Mouse (Mus musculus): ENCODE data around the gene Lrrc8c. TPM values are rescaled to one million over a fixed set of nuclear protein-coding genes. Genes with fewer than 3 reads are reported as not detected.

Lrrc8c gene
- polyA plus RNA-seq, 1 experiment from 2014 or later, result 9.5 TPM

- 55% methylated on average over 7 of the region's 7 CpGs for WGBS
- no peak overlapping the region for H3K9ac ChIP-seq
- no peak for ATAC-seq
- peaks cover 30% of the 10 kb centered on the region for H3K27me3 ChIP-seq
- no peaks in the 10 kb centered on the region for H3K9me3 ChIP-seq (replicated peaks)
- H3K36me3 ChIP-seq (ENCODE audit: poor library complexity, severe bottlenecking), result no peaks in the 10 kb centered on the region
- 0 out of 2 replicates have a peak overlapping the region, but pooled peaks have one; percentile 4 for H3K4me2 ChIP-seq
- H3K4me1 ChIP-seq, result peaks cover 59% of the 10 kb centered on the region
- H3K27ac ChIP-seq, result peak overlapping the region; percentile 7; the same call in 1 of the 2 replicates
- H3K4me3 ChIP-seq, result no peak overlapping the region
These were observed 25.8 kb upstream of the Lrrc8c start for GRCm38 (mm10) chr5:105493377-105493776.

- Histone ChIP-seq H3K27me3 (peaks cover 30% of the 10 kb centered on the region), H3K9me3 (replicated peaks) (no peaks in the 10 kb centered on the region), H3K27ac (no peak overlapping the region), H3K36me3 (ENCODE audit: poor library complexity, severe bottlenecking) (no peaks in the 10 kb centered on the region), H3K4me2 (peak overlapping the region; percentile 53), H3K4me1 (peaks cover 66% of the 10 kb centered on the region), H3K4me3 (no peak overlapping the region), H3K9ac (no peak overlapping the region)
- no peak for ATAC-seq
- WGBS, result 27% methylated on average over 10 of the region's 10 CpGs
These were observed 24.8 kb upstream of the Lrrc8c start for GRCm38 (mm10) chr5:105494246-105494917.

- no peaks in the 10 kb centered on the region for H3K9me3 ChIP-seq (replicated peaks)
- H3K4me3 ChIP-seq, result peak overlapping the region; percentile 20; the same call in 1 of the 2 replicates
- no peak overlapping the region for H3K27ac ChIP-seq
- no peak overlapping the region for H3K9ac ChIP-seq
- peaks cover 74% of the 10 kb centered on the region for H3K4me1 ChIP-seq
- ATAC-seq, result peak; percentile 71
- peaks cover 28% of the 10 kb centered on the region for H3K27me3 ChIP-seq
- WGBS, result 5% methylated on average over 22 of the region's 24 CpGs
- peak overlapping the region; percentile 53 for H3K4me2 ChIP-seq
- H3K36me3 ChIP-seq (ENCODE audit: poor library complexity, severe bottlenecking), result no peaks in the 10 kb centered on the region
These were observed 24.0 kb upstream of the Lrrc8c start for GRCm38 (mm10) chr5:105494918-105495901.

GRCm38 (mm10) chr5:105496133-105496532 is 23.1 kb upstream of the Lrrc8c start:
- H3K9ac ChIP-seq, result no peak overlapping the region
- no peak overlapping the region for H3K27ac ChIP-seq
- H3K4me3 ChIP-seq, result no peak overlapping the region
- no peaks in the 10 kb centered on the region for H3K36me3 ChIP-seq (ENCODE audit: poor library complexity, severe bottlenecking)
- 76% methylated on average over 4 of the region's 4 CpGs for WGBS
- H3K4me1 ChIP-seq, result peaks cover 82% of the 10 kb centered on the region
- no peak overlapping the region for H3K4me2 ChIP-seq
- H3K27me3 ChIP-seq, result peaks cover 19% of the 10 kb centered on the region
- no peak for ATAC-seq
- H3K9me3 ChIP-seq (replicated peaks), result no peaks in the 10 kb centered on the region

GRCm38 (mm10) chr5:105496586-105496985 is 22.6 kb upstream of the Lrrc8c start:
- WGBS, result 81% methylated on average over 7 of the region's 7 CpGs
- no peaks in the 10 kb centered on the region for H3K36me3 ChIP-seq (ENCODE audit: poor library complexity, severe bottlenecking)
- ATAC-seq, result no peak
- H3K4me3 ChIP-seq, result no peak overlapping the region
- no peak overlapping the region for H3K4me2 ChIP-seq
- H3K27me3 ChIP-seq, result peaks cover 19% of the 10 kb centered on the region
- H3K9ac ChIP-seq, result no peak overlapping the region
- H3K27ac ChIP-seq, result no peak overlapping the region
- peaks cover 79% of the 10 kb centered on the region for H3K4me1 ChIP-seq
- no peaks in the 10 kb centered on the region for H3K9me3 ChIP-seq (replicated peaks)

- no peak overlapping the region for H3K9ac ChIP-seq
- H3K4me2 ChIP-seq, result no peak overlapping the region
- no peaks in the 10 kb centered on the region for H3K36me3 ChIP-seq (ENCODE audit: poor library complexity, severe bottlenecking)
- H3K4me1 ChIP-seq, result peaks cover 60% of the 10 kb centered on the region
- H3K27ac ChIP-seq, result peak overlapping the region; percentile 48
- peaks cover 25% of the 10 kb centered on the region for H3K27me3 ChIP-seq
- H3K9me3 ChIP-seq (replicated peaks), result no peaks in the 10 kb centered on the region
- ATAC-seq, result peak; percentile 41; the same call in 1 of the 2 replicates
- 20% methylated on average over 4 of the region's 4 CpGs for WGBS
- H3K4me3 ChIP-seq, result no peak overlapping the region
These were observed 20.7 kb upstream of the Lrrc8c start for GRCm38 (mm10) chr5:105498429-105499000.

- H3K9ac ChIP-seq, result no peak overlapping the region
- no peaks in the 10 kb centered on the region for H3K36me3 ChIP-seq (ENCODE audit: poor library complexity, severe bottlenecking)
- H3K27me3 ChIP-seq, result peaks cover 21% of the 10 kb centered on the region
- H3K27ac ChIP-seq, result no peak overlapping the region
- 57% methylated on average over 1 of the region's 1 CpGs for WGBS
- H3K9me3 ChIP-seq (replicated peaks), result no peaks in the 10 kb centered on the region
- peaks cover 51% of the 10 kb centered on the region for H3K4me1 ChIP-seq
- no peak overlapping the region for H3K4me3 ChIP-seq
- ATAC-seq, result no peak
- no peak overlapping the region for H3K4me2 ChIP-seq
These were observed 19.8 kb upstream of the Lrrc8c start for GRCm38 (mm10) chr5:105499396-105499795.

GRCm38 (mm10) chr5:105500132-105501121 is 18.8 kb upstream of the Lrrc8c start:
- Histone ChIP-seq H3K27ac (peak overlapping the region; percentile 15; the same call in 1 of the 2 replicates), H3K9ac (0 out of 2 replicates have a peak overlapping the region, but pooled peaks have one; percentile 8), H3K4me3 (no peak overlapping the region), H3K4me2 (no peak overlapping the region), H3K36me3 (ENCODE audit: poor library complexity, severe bottlenecking) (no peaks in the 10 kb centered on the region), H3K4me1 (peaks cover 41% of the 10 kb centered on the region), H3K9me3 (replicated peaks) (no peaks in the 10 kb centered on the region), H3K27me3 (peaks cover 19% of the 10 kb centered on the region)
- WGBS, result 29% methylated on average over 12 of the region's 12 CpGs
- peak; percentile 49 for ATAC-seq

- Histone ChIP-seq H3K27me3 (peaks cover 12% of the 10 kb centered on the region), H3K4me2 (no peak overlapping the region), H3K9me3 (replicated peaks) (no peaks in the 10 kb centered on the region), H3K27ac (0 out of 2 replicates have a peak overlapping the region, but pooled peaks have one; percentile 12), H3K4me3 (no peak overlapping the region), H3K36me3 (ENCODE audit: poor library complexity, severe bottlenecking) (no peaks in the 10 kb centered on the region), H3K9ac (no peak overlapping the region), H3K4me1 (peaks cover 33% of the 10 kb centered on the region)
- ATAC-seq, result no peak
- 79% methylated on average over 3 of the region's 3 CpGs for WGBS
These were observed 18.1 kb upstream of the Lrrc8c start for GRCm38 (mm10) chr5:105501136-105501535.

- H3K27ac ChIP-seq, result no peak overlapping the region
These were observed 10.4 kb upstream of the Lrrc8c start for GRCm38 (mm10) chr5:105508813-105509212.

GRCm38 (mm10) chr5:105512297-105512696 is 6.9 kb upstream of the Lrrc8c start:
- Histone ChIP-seq H3K27ac (no peak overlapping the region), H3K4me3 (no peak overlapping the region), H3K36me3 (ENCODE audit: poor library complexity, severe bottlenecking) (no peaks in the 10 kb centered on the region), H3K9me3 (replicated peaks) (no peaks in the 10 kb centered on the region), H3K4me2 (no peak overlapping the region), H3K27me3 (0 out of 2 replicates have a peak, but pooled peaks cover 2% of the 10 kb centered on the region), H3K9ac (no peak overlapping the region), H3K4me1 (no peaks in the 10 kb centered on the region)
- no peak; the same call in 1 of the 2 replicates for ATAC-seq
- 62% methylated on average over 4 of the region's 4 CpGs for WGBS

More at GRCm38 (mm10) chr5:105508813-105509212, 10.4 kb upstream of the Lrrc8c start:
- H3K4me3 ChIP-seq, result no peak overlapping the region
- no peak for ATAC-seq
- WGBS, result 94% methylated on average over 6 of the region's 6 CpGs
- no peaks in the 10 kb centered on the region for H3K4me1 ChIP-seq
- H3K9me3 ChIP-seq (replicated peaks), result no peaks in the 10 kb centered on the region
- H3K4me2 ChIP-seq, result no peak overlapping the region
- H3K36me3 ChIP-seq (ENCODE audit: poor library complexity, severe bottlenecking), result no peaks in the 10 kb centered on the region
- H3K27me3 ChIP-seq, result no peaks in the 10 kb centered on the region
- no peak overlapping the region for H3K9ac ChIP-seq

Data from forebrain, embryonic 13.5 days (tissue).